Mouse (Mus musculus) thymus, postnatal 36 days (tissue): ENCODE measurements around the gene Arhgap23.
A peak's percentile ranks its signal among the peaks of the same experiment; 100 is the strongest.

Experiments
- DNase-seq, 2 experiments: peaks; one replicate each; pipeline ENCODE4 v3.0.0; 2022; ENCODE audit warnings: mixed read lengths in 2 of 2

The Arhgap23 gene

DNA sequence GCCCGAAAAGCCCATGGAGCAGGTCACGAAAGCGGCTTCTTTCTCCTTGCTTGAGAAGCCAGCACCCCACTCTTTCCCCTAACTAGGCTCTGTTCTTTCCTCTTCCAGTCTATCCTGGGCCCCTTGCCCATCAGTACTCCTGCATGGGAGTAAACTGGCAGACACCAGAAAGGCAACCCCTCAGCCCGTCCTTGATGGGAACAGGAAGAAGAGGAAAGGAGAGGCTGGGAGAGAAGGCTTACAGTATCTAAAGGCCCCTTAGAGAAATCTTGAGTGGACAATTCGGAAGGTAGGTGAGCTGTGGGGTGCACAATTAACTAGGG lies 119.9 kb downstream of the Arhgap23 start:
- no peak for DNase-seq

DNA sequence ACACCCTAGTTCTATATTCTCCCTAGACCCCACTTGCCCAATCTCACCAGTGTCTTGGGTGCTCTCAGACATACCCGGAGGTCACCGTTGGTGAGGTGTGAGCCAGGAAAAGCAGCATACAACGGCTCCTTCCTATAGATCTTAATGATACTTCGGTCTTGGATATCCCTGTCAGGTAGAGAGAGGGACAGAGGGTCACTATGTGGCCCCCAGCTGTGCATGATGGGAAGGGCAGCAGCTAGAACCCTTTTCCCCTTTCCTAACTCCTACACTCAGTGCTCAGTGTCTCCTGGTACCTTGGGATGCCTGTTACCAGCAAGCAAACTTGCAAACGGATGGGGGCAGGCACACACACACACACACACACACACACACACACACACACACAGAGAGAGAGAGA lies 120.3 kb downstream of the Arhgap23 start:
- no peak for DNase-seq

DNA sequence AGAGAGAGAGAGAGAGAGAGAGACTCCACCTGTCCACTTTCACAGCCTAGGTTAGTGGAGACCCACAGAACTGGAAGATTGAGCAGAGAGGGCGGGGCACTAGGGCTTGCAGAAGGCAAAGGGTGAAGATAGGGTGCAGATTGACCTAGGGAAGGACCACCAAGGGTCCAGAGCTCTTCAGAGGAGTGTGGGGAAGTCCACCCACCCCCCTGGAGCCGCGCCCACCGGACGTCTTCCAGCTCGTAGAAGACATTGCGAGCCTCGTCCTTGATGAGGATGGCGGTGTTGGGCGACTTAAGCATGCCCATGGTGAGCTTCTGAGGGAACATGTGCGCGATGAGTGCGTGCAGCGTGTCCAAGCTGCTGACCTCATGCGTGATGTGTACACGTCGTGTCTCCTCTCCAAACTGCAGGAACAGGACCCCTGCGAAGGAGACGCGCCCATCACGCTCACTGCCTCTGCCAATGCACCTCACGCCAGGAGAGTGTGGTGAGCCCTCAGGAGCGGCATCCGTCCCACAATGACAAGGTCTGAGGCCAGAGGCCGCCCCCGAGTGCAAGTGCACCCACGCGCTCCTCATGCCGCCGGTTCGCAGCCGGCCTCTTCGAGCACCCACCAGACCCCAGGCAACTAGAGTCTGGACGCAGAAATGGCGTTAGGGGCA lies 120.9 kb downstream of the Arhgap23 start:
- DNase-seq, result no peak

GRCm38 (mm10) chr11:97536835-97537579 lies 121.7 kb downstream of the Arhgap23 start:
- DNase-seq, result no peak

DNA sequence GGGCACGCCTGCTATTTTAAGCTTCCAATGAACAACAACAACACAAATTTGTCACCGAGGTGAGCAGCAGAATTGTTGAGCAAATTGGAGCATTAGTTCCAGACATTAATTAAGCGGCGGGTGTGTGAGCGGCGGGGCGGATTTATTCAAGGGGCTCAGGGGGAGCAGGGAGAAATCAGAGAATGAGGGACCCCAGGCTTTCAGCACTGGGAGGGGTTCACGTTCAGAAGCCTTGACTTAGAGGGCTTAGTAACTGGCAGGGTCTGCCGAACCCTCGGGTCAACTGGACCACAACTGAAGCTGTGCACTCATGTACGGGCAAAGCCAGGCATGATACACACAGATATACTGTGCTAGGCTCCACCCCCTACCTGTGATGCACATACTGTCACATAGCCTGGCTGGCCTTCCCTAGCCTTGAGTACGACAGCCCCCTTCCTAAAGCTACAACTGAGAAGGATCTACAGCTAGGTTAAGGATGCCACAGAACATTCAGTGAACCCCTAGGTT lies 122.3 kb downstream of the Arhgap23 start:
- DNase-seq, result no peak

- no peak for DNase-seq
These were observed 124.3 kb downstream of the Arhgap23 start for GRCm38 (mm10) chr11:97539622-97540021.

- no peak for DNase-seq
These were observed 124.8 kb downstream of the Arhgap23 start for GRCm38 (mm10) chr11:97540136-97540535.

DNA sequence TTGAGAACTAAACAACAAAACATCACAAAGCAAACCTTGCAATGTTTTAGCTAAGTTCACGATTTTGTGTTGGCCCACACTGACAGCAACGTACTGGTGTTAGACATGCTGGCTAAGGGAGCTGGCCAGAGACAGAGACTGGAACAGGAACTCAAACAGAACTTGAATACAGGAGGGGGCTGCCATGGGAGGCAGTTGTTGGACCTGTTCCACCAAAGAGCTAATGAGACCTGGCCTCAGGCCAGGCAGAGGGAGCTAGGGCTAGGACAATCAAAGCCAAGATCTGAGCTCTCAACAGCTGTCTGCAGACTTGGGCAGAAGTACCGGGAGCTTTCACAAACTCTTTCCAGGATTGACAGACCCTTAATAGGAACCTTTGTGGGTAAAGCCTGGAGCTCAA lies 125.3 kb downstream of the Arhgap23 start:
- no peak for DNase-seq

- DNase-seq, result no peak
These were observed 127.1 kb downstream of the Arhgap23 start for GRCm38 (mm10) chr11:97542171-97543150.

DNA sequence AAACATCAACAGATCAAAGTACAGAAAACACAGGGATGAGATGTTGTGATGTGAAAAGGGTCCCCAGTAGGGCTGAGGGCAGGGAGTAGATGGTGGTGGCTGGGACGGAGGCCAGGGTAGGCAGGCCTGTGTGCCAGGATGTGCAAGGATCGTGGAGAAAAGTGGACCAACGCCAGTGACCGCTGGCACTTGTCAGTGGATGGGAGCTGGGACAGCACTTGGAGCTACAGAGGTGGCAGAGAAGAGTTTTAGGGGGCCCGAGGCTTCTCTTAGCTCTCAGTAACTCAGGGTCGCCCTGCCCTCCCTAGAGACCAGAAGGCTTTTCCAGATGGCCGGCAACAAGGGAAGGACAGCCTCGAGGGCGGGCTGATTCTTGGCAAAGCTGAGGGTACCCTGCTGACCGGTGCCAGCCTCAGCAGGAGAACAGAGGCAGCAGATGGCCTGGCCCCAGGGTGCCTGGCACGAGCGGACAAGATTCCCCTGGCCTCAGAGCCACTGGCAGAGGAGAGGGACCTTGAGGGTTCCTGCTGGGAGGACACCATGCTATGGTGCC lies 127.9 kb downstream of the Arhgap23 start:
- DNase-seq, result no peak

- no peak for DNase-seq
These were observed 128.6 kb downstream of the Arhgap23 start for GRCm38 (mm10) chr11:97543883-97544282.

DNA sequence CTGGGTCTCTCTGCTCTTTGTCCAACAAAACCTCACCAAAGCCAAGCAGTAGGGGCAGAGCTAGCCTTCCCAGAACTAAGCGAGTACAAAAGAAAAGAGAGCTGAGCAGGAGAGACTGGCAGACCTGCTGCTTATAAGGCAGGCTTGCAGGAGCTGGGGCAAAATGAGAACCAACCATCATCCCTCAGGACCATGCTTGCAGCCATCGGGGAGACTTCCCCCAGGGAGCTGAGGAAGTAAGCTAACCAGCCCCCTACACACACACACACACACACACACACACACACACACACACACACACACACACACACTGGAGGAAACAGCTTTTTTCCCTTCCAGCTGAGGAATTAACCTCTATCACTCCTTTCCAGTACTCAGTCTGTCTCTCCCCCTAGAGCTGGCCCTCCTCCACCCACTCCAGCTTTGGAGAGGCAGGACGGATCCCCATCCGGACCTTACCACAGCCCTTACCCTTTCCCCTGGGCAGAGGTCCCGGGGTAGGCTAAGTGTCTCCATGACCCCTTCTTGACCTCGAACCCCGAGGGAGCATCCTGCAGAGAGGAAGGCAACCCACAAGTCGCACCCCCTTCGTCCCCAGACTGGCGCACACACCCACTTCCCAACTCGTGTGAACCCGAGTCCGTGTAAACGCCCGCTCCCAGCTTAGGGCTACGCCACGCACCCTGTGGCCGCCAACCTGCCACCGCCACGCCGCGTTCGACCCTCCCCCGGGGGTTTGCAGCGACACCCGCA lies 130.7 kb downstream of the Arhgap23 start:
- DNase-seq, result peak; percentile 4 to 15

DNA sequence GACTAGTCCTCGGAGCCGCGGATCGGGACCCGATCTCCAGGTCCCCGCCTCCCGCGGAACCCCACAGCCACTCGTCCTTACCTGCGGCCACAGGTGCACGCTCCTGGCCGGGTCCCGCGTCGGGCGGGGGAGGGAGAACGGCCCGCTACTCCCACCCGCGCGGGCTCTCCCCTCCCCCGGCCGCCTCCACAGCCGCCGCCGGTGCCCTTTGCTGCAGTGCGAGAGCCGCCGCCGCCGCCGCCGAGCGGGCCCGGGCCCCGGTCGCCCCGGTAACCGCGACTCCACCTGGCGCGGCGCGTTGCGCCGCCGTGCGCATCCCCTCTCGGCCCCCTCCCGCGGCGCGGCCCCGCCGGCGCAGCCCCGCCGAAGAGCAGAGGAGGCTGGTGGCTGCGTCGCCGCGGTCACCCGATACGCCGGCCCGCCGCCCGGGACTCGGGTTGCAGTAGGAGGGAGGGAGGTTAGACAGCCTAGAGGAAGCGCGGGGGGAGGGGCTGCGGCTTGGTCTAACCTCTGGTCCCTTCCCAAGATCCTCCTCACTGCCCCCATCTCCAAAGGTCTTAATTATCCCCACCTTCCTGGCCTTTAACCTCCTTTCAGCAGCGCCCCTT lies 131.6 kb downstream of the Arhgap23 start:
- peak; percentile 8 to 35 for DNase-seq

- DNase-seq, result no peak
These were observed 132.8 kb downstream of the Arhgap23 start for GRCm38 (mm10) chr11:97547957-97548706.

DNA sequence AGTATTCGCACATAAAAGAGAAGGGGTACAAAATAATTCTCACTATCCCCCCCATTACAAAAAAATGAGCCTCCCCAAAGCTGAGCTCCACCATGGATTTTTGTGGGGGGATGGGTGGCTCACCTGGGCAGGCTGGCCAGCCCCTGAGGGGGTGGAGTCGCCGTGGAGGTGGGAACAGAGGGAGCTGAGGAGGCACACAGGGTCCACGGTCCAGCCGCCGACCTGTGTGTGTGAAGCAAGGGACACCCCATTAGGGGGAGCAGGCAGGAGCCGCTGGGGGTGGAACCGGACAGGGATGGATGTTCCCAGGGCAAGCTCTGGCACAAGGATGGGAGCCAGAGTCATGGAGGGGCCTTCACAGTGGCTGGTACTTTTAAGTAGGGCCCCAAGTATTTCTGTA lies 133.4 kb downstream of the Arhgap23 start:
- no peak for DNase-seq
